ENCODE assay signal across 28 mouse cellular contexts in the genomic region with DNA sequence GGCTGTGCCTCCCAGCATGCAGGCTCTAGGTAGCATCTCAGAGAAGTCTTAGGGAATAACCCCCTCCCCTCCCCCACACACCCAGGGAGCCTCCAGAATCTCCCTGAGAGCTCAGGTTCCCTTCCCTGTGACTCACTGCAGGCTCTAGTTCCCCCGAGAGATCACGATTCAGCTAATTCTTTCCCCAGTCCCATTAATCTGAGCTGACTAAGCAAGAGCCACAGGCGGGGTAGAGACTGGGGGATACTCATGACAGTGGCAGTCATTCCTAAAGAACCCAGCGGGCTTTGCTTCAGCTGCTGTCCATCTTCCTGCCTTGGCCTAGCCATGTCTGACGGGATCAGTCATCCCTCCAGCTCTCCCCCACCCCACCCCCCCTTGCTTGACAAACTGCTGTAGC. TPM values are rescaled to one million over a fixed set of nuclear protein-coding genes. Genes with fewer than 3 reads are reported as not detected.
A peak's percentile ranks its signal among the peaks of the same experiment; 100 is the strongest.
DNase-seq lines count a peak whose midpoint lies in the region; ATAC-seq and TF ChIP-seq lines count a peak whose summit lies in the region.
"Had no signal": no experiment of that assay in that cellular context is flagged by ENCODE, and none has a peak within 500 bp of the region (broad histone marks: within the 10 kb centered on the region; RNA-seq: fewer than 3 reads in every experiment).

No protein-coding gene starts in this region.

- CTCF ChIA-PET in Patski (lab: Charles Lee): interaction anchor here (1.0 to 4.6 kb wide), 4 partner anchors 9 to 22 kb away, joined by 4 to 23 read pairs (median 7); no protein-coding TSS in a partner anchor

- H3K36me3 ChIP-seq in hindbrain, postnatal 0 days (ENCODE audit: insufficient read depth, low read length): no peaks in the 10 kb centered on the region
- H3K36me3 ChIP-seq in hindbrain, embryonic 16.5 days (ENCODE audit: control insufficient read depth, insufficient read depth, low read length): no peaks in the 10 kb centered on the region
- H3K36me3 ChIP-seq in midbrain, postnatal 0 days (ENCODE audit: insufficient read depth, low read length): no peaks in the 10 kb centered on the region
- no peaks in the 10 kb centered on the region for H3K36me3 ChIP-seq in midbrain, embryonic 11.5 days (ENCODE audit: control insufficient read depth, insufficient read depth, low read length)
- H3K36me3 ChIP-seq in liver, postnatal 0 days (replicated peaks; ENCODE audit: insufficient read depth, low read length): no peaks in the 10 kb centered on the region
- H3K36me3 ChIP-seq: heart, embryonic 10.5 days; hindbrain, embryonic 13.5 days; intestine, embryonic 15.5 days; neural tube, embryonic 15.5 days; stomach, embryonic 15.5 days had no signal

- H3K27ac ChIP-seq in hindbrain, postnatal 0 days: no peak overlapping the region
- no peak overlapping the region for H3K27ac ChIP-seq in hindbrain, embryonic 16.5 days (ENCODE audit: low read depth, low read length)
- no peak overlapping the region for H3K27ac ChIP-seq in midbrain, postnatal 0 days (ENCODE audit: low read depth, low read length)
- no peak overlapping the region for H3K27ac ChIP-seq in midbrain, embryonic 11.5 days (ENCODE audit: low read depth, low read length)
- H3K27ac ChIP-seq in liver, postnatal 0 days (ENCODE audit: low read depth): no peak overlapping the region
- H3K27ac ChIP-seq: gastrocnemius, adult 2 months; heart, embryonic 10.5 days; hindbrain, embryonic 13.5 days; intestine, embryonic 15.5 days; left cerebral cortex, adult 2 months; neural tube, embryonic 15.5 days; stomach, embryonic 15.5 days had no signal

- no peak for TF ChIP-seq EP300 in liver, postnatal 0 days (IDR thresholded peaks at IDR 0.05; ENCODE audit: low read depth)

- H3K4me3 ChIP-seq in hindbrain, postnatal 0 days (ENCODE audit: low read length): no peak overlapping the region
- H3K4me3 ChIP-seq in hindbrain, embryonic 16.5 days (ENCODE audit: low read length): no peak overlapping the region
- H3K4me3 ChIP-seq in midbrain, postnatal 0 days (ENCODE audit: low read depth, low read length): no peak overlapping the region
- no peak overlapping the region for H3K4me3 ChIP-seq in midbrain, embryonic 11.5 days (ENCODE audit: low read depth, low read length)
- H3K4me3 ChIP-seq in liver, postnatal 0 days (ENCODE audit: low read depth, low read length): no peak overlapping the region
- H3K4me3 ChIP-seq: gastrocnemius, adult 2 months; heart, embryonic 10.5 days; hindbrain, embryonic 13.5 days; intestine, embryonic 15.5 days; left cerebral cortex, adult 2 months; neural tube, embryonic 15.5 days; stomach, embryonic 15.5 days had no signal

- POLR2A ChIA-PET in Patski (lab: Charles Lee): interaction anchor here (0.6 to 2.2 kb wide), 7 partner anchors 9 to 19 kb away, joined by 3 to 13 read pairs (median 4); no protein-coding TSS in a partner anchor

- TF ChIP-seq CTCF in hindbrain, postnatal 0 days (IDR thresholded peaks at IDR 0.05; ENCODE audit: low read depth): no peak
- TF ChIP-seq CTCF in midbrain, postnatal 0 days (IDR thresholded peaks at IDR 0.05): no peak
- no peak for TF ChIP-seq CTCF in Patski (IDR thresholded peaks at IDR 0.05)
- no peak for TF ChIP-seq CTCF in liver, postnatal 0 days (IDR thresholded peaks at IDR 0.05; ENCODE audit: low read depth)

- H3K9ac ChIP-seq in hindbrain, postnatal 0 days (replicated peaks; ENCODE audit: low read length): no peak overlapping the region
- H3K9ac ChIP-seq in hindbrain, embryonic 16.5 days (ENCODE audit: low read depth, low read length): no peak overlapping the region
- no peak overlapping the region for H3K9ac ChIP-seq in midbrain, postnatal 0 days (replicated peaks; ENCODE audit: low read length, poor library complexity, severe bottlenecking)
- no peak overlapping the region for H3K9ac ChIP-seq in midbrain, embryonic 11.5 days (ENCODE audit: low read length)
- no peak overlapping the region for H3K9ac ChIP-seq in liver, postnatal 0 days (replicated peaks)
- H3K9ac ChIP-seq: hindbrain, embryonic 13.5 days; intestine, embryonic 15.5 days; neural tube, embryonic 15.5 days; stomach, embryonic 15.5 days had no signal

- no peaks in the 10 kb centered on the region for H3K9me3 ChIP-seq in hindbrain, postnatal 0 days (ENCODE audit: low read length)
- H3K9me3 ChIP-seq in hindbrain, embryonic 16.5 days (ENCODE audit: control insufficient read depth, low read length): no peaks in the 10 kb centered on the region
- H3K9me3 ChIP-seq in midbrain, postnatal 0 days (ENCODE audit: low read length): no peaks in the 10 kb centered on the region
- H3K9me3 ChIP-seq in midbrain, embryonic 11.5 days (ENCODE audit: control insufficient read depth, low read length): no peaks in the 10 kb centered on the region
- H3K9me3 ChIP-seq in liver, postnatal 0 days (ENCODE audit: low read length): no peaks in the 10 kb centered on the region
- H3K9me3 ChIP-seq: heart, embryonic 10.5 days; hindbrain, embryonic 13.5 days; intestine, embryonic 15.5 days; neural tube, embryonic 15.5 days; stomach, embryonic 15.5 days had no signal

- H3K4me1 ChIP-seq in hindbrain, postnatal 0 days (ENCODE audit: insufficient read depth, low read length): no peaks in the 10 kb centered on the region
- H3K4me1 ChIP-seq in hindbrain, embryonic 16.5 days (ENCODE audit: control insufficient read depth, insufficient read depth, low read depth, low read length): no peaks in the 10 kb centered on the region
- H3K4me1 ChIP-seq in midbrain, postnatal 0 days (ENCODE audit: insufficient read depth, low read length): no peaks in the 10 kb centered on the region
- no peaks in the 10 kb centered on the region for H3K4me1 ChIP-seq in midbrain, embryonic 11.5 days (ENCODE audit: control insufficient read depth, insufficient read depth, low read length)
- no peaks in the 10 kb centered on the region for H3K4me1 ChIP-seq in liver, postnatal 0 days (ENCODE audit: insufficient read depth)
- H3K4me1 ChIP-seq: heart, embryonic 10.5 days; neural tube, embryonic 15.5 days; stomach, embryonic 15.5 days had no signal

- no peak for ATAC-seq in hindbrain, postnatal 0 days
- no peak for ATAC-seq in hindbrain, embryonic 16.5 days
- no peak for ATAC-seq in midbrain, postnatal 0 days (ENCODE audit: low FRiP score)
- ATAC-seq in midbrain, embryonic 11.5 days (ENCODE audit: low FRiP score): no peak
- peak; percentile 85 for ATAC-seq in Patski
- ATAC-seq in liver, postnatal 0 days: no peak
- ATAC-seq: intestine, embryonic 15.5 days had no signal

- DNase-seq in hindbrain, postnatal 0 days (ENCODE audit: low spot score): peak; percentile 5
- DNase-seq in midbrain, postnatal 0 days (ENCODE audit: low spot score): peak; percentile 21
- DNase-seq in midbrain, embryonic 11.5 days (ENCODE audit: low spot score, missing footprints): no peak
- DNase-seq in Patski (ENCODE audit: low read depth, low spot score): no peak
- DNase-seq in lung, postnatal 10 days: no peak
- DNase-seq in liver, postnatal 0 days: no peak
- DNase-seq: adrenal gland, postnatal 36 days; cerebellum, adult 2 months; cerebellum, postnatal 36 days; gastrocnemius, adult 2 months; kidney, postnatal 25 days; left cerebral cortex, postnatal 4 days; liver; lung, postnatal 36 days; right cerebral cortex, postnatal 25 days; thymus, adult 18-20 months; thymus, postnatal 4 days had no signal

- no peak overlapping the region for H3K4me2 ChIP-seq in hindbrain, postnatal 0 days (ENCODE audit: low read depth, low read length)
- no peak overlapping the region for H3K4me2 ChIP-seq in hindbrain, embryonic 16.5 days (ENCODE audit: low read length)
- H3K4me2 ChIP-seq in midbrain, postnatal 0 days (ENCODE audit: low read depth, low read length, poor library complexity, severe bottlenecking): no peak overlapping the region
- no peak overlapping the region for H3K4me2 ChIP-seq in midbrain, embryonic 11.5 days
- H3K4me2 ChIP-seq in liver, postnatal 0 days (ENCODE audit: low read depth, low read length): no peak overlapping the region
- H3K4me2 ChIP-seq: hindbrain, embryonic 13.5 days; intestine, embryonic 15.5 days; neural tube, embryonic 15.5 days; stomach, embryonic 15.5 days had no signal

- WGBS in hindbrain, postnatal 0 days: 34% methylated on average over 5 of the region's 5 CpGs
- 27% methylated on average over 5 of the region's 5 CpGs for WGBS in hindbrain, embryonic 16.5 days
- WGBS in midbrain, postnatal 0 days: 24% methylated on average over 5 of the region's 5 CpGs
- WGBS in midbrain, embryonic 11.5 days: 23% methylated on average over 5 of the region's 5 CpGs
- whole genome bisulfite sequencing in liver, postnatal 0 days (ENCODE audit: insufficient replicate concordance): 61% methylated on average over 5 of the region's 5 CpGs

- in situ Hi-C loops in Patski (cut with MboI; ENCODE audit: low pct_unique_long_range_greater_than_20kb): no loop called here

- H3K27me3 ChIP-seq in hindbrain, postnatal 0 days (ENCODE audit: insufficient read depth, low read length): no peaks in the 10 kb centered on the region
- H3K27me3 ChIP-seq in hindbrain, embryonic 16.5 days (replicated peaks; ENCODE audit: control insufficient read depth, insufficient read depth, low read length): no peaks in the 10 kb centered on the region
- no peaks in the 10 kb centered on the region for H3K27me3 ChIP-seq in midbrain, postnatal 0 days (ENCODE audit: insufficient read depth, low read length)
- no peaks in the 10 kb centered on the region for H3K27me3 ChIP-seq in midbrain, embryonic 11.5 days (ENCODE audit: control insufficient read depth, insufficient read depth, low read length)
- no peaks in the 10 kb centered on the region for H3K27me3 ChIP-seq in Patski
- 0 out of 2 replicates have a peak, but pooled peaks cover 5% of the 10 kb centered on the region for H3K27me3 ChIP-seq in liver, postnatal 0 days (ENCODE audit: insufficient read depth, low read length)
- H3K27me3 ChIP-seq: hindbrain, embryonic 13.5 days; intestine, embryonic 15.5 days; neural tube, embryonic 15.5 days; stomach, embryonic 15.5 days had no signal

RNA-seq across cellular contexts. Expression of gene Foxn1, which starts 3.7 kb away (rescaled TPM):
- not detected in 2 replicates for total RNA-seq in hindbrain, postnatal 0 days (2014; rRNA removed)
- polyA plus RNA-seq in hindbrain, postnatal 0 days (2015; fragmentation: Nextera tagmentation; extraction: Ambion mirVana): not detected in 2 replicates
- not detected in 2 replicates for polyA plus RNA-seq in hindbrain, embryonic 16.5 days (2015; fragmentation: Nextera tagmentation; extraction: Ambion mirVana)
- not detected in 2 replicates for total RNA-seq in midbrain, postnatal 0 days (2014; rRNA removed)
- not detected in 2 replicates for polyA plus RNA-seq in midbrain, postnatal 0 days (2015; fragmentation: Nextera tagmentation; extraction: Ambion mirVana)
- polyA plus RNA-seq in midbrain, embryonic 11.5 days (2014; fragmentation: Nextera tagmentation; extraction: Ambion mirVana): not detected in 2 replicates
- polyA plus RNA-seq in Patski (2021): 0.37 TPM
- polyA plus RNA-seq in liver, postnatal 0 days (2015; fragmentation: Nextera tagmentation; extraction: Ambion mirVana): not detected in 2 replicates
- total RNA-seq: gastrocnemius, adult 2 months; left cerebral cortex, adult 2 months; left cerebral cortex, postnatal 4 days had no signal
- polyA plus RNA-seq: cerebellum, adult 2 months; gonadal fat pad, adult 2 months; heart, postnatal 0 days; hindbrain, embryonic 13.5 days; intestine, embryonic 15.5 days; liver, embryonic 16.5 days; neural tube, embryonic 15.5 days; spleen, adult 2 months had no signal

RNA-seq across cellular contexts. Expression of gene Slc13a2, which starts 39.3 kb away (rescaled TPM):
- 0.10 TPM in 1 of 2 replicates, not detected in the other for total RNA-seq in hindbrain, postnatal 0 days (2014; rRNA removed)
- not detected in 2 replicates for polyA plus RNA-seq in hindbrain, postnatal 0 days (2015; fragmentation: Nextera tagmentation; extraction: Ambion mirVana)
- not detected in 2 replicates for polyA plus RNA-seq in hindbrain, embryonic 16.5 days (2015; fragmentation: Nextera tagmentation; extraction: Ambion mirVana)
- total RNA-seq in midbrain, postnatal 0 days (2014; rRNA removed): not detected in 2 replicates
- not detected in 2 replicates for polyA plus RNA-seq in midbrain, postnatal 0 days (2015; fragmentation: Nextera tagmentation; extraction: Ambion mirVana)
- not detected in 2 replicates for polyA plus RNA-seq in midbrain, embryonic 11.5 days (2014; fragmentation: Nextera tagmentation; extraction: Ambion mirVana)
- polyA plus RNA-seq in Patski (2021): 1.1 TPM
- 0.07 and 0.08 TPM in 2 replicates for polyA plus RNA-seq in liver, postnatal 0 days (2015; fragmentation: Nextera tagmentation; extraction: Ambion mirVana)
- total RNA-seq: adrenal gland, postnatal 36 days; gastrocnemius, adult 2 months; left cerebral cortex, adult 2 months; left cerebral cortex, postnatal 4 days had no signal
- polyA plus RNA-seq: cerebellum, adult 2 months; heart, embryonic 10.5 days; heart, postnatal 0 days; hindbrain, embryonic 13.5 days; neural tube, embryonic 15.5 days had no signal

RNA-seq across cellular contexts. Expression of gene Unc119, which starts 39.4 kb away (rescaled TPM):
- total RNA-seq in hindbrain, postnatal 0 days (2014; rRNA removed): 125 and 154 TPM in 2 replicates
- 76.2 and 82.0 TPM in 2 replicates for polyA plus RNA-seq in hindbrain, postnatal 0 days (2015; fragmentation: Nextera tagmentation; extraction: Ambion mirVana)
- polyA plus RNA-seq in hindbrain, embryonic 16.5 days (2015; fragmentation: Nextera tagmentation; extraction: Ambion mirVana): 86.5 and 91.1 TPM in 2 replicates
- 93.5 and 141 TPM in 2 replicates for total RNA-seq in midbrain, postnatal 0 days (2014; rRNA removed)
- polyA plus RNA-seq in midbrain, postnatal 0 days (2015; fragmentation: Nextera tagmentation; extraction: Ambion mirVana): 79.6 and 83.4 TPM in 2 replicates
- polyA plus RNA-seq in midbrain, embryonic 11.5 days (2014; fragmentation: Nextera tagmentation; extraction: Ambion mirVana): 63.4 and 71.7 TPM in 2 replicates
- 55.0 TPM for polyA plus RNA-seq in Patski (2021)
- 63.7 and 77.0 TPM in 2 replicates for polyA plus RNA-seq in liver, postnatal 0 days (2015; fragmentation: Nextera tagmentation; extraction: Ambion mirVana)

RNA-seq across cellular contexts. Expression of gene Pigs, which starts 54.5 kb away (rescaled TPM):
- total RNA-seq in hindbrain, postnatal 0 days (2014; rRNA removed): 88.3 and 89.0 TPM in 2 replicates
- 105 TPM in 2 replicates for polyA plus RNA-seq in hindbrain, postnatal 0 days (2015; fragmentation: Nextera tagmentation; extraction: Ambion mirVana)
- polyA plus RNA-seq in hindbrain, embryonic 16.5 days (2015; fragmentation: Nextera tagmentation; extraction: Ambion mirVana): 101 and 107 TPM in 2 replicates
- 62.4 and 67.2 TPM in 2 replicates for total RNA-seq in midbrain, postnatal 0 days (2014; rRNA removed)
- polyA plus RNA-seq in midbrain, postnatal 0 days (2015; fragmentation: Nextera tagmentation; extraction: Ambion mirVana): 82.6 and 91.0 TPM in 2 replicates
- polyA plus RNA-seq in midbrain, embryonic 11.5 days (2014; fragmentation: Nextera tagmentation; extraction: Ambion mirVana): 50.9 and 56.3 TPM in 2 replicates
- polyA plus RNA-seq in Patski (2021): 96.5 TPM
- 33.1 and 34.6 TPM in 2 replicates for polyA plus RNA-seq in liver, postnatal 0 days (2015; fragmentation: Nextera tagmentation; extraction: Ambion mirVana)

RNA-seq across cellular contexts. Expression of gene Aldoc, which starts 59.9 kb away (rescaled TPM):
- 798 and 822 TPM in 2 replicates for total RNA-seq in hindbrain, postnatal 0 days (2014; rRNA removed)
- polyA plus RNA-seq in hindbrain, postnatal 0 days (2015; fragmentation: Nextera tagmentation; extraction: Ambion mirVana): 693 and 762 TPM in 2 replicates
- polyA plus RNA-seq in hindbrain, embryonic 16.5 days (2015; fragmentation: Nextera tagmentation; extraction: Ambion mirVana): 390 and 562 TPM in 2 replicates
- total RNA-seq in midbrain, postnatal 0 days (2014; rRNA removed): 265 and 359 TPM in 2 replicates
- 224 and 305 TPM in 2 replicates for polyA plus RNA-seq in midbrain, postnatal 0 days (2015; fragmentation: Nextera tagmentation; extraction: Ambion mirVana)
- 1.0 and 1.3 TPM in 2 replicates for polyA plus RNA-seq in midbrain, embryonic 11.5 days (2014; fragmentation: Nextera tagmentation; extraction: Ambion mirVana)
- polyA plus RNA-seq in Patski (2021): 0.32 TPM
- polyA plus RNA-seq in liver, postnatal 0 days (2015; fragmentation: Nextera tagmentation; extraction: Ambion mirVana): 12.1 and 15.4 TPM in 2 replicates

Comparison
In these comparisons a context has a peak if more than half of its experiments do, and no peak if none do; other contexts are left out.
1. DNase-seq: peak in hindbrain, postnatal 0 days (single experiment) and midbrain, postnatal 0 days (single experiment); none in midbrain, embryonic 11.5 days (single experiment), Patski (single experiment), lung, postnatal 10 days (single experiment) and liver, postnatal 0 days (single experiment).